Mouse (Mus musculus) embryonic fibroblast, embryonic 13.5 days (primary cell): ENCODE measurements around the gene Osbpl5.

ENCODE experiments used
- CTCF ChIP-seq: IDR thresholded peaks from 2 replicates; pipeline ENCODE4 v1.5.1; 2011; ENCODE audit warnings: mild to moderate bottlenecking, control low read depth, low read length, moderate library complexity, borderline replicate concordance; ENCODE audit not compliant: insufficient read depth
- POLR2A ChIP-seq: IDR thresholded peaks from 2 replicates; pipeline ENCODE4 v1.6.1; 2011; ENCODE audit warnings: low read depth, mild to moderate bottlenecking, control low read depth, low read length, moderate library complexity

GRCm38 (mm10) chr7:143689946-143690345, 66.8 kb downstream of the Osbpl5 start:
- TF ChIP-seq CTCF: no peak
- TF ChIP-seq POLR2A: no peak
